Mouse (Mus musculus) midbrain, embryonic 14.5 days (tissue): Measurements from ENCODE around the gene Casc1. TPM values are rescaled to one million over a fixed set of nuclear protein-coding genes. Genes with fewer than 3 reads are reported as not detected.
A peak's percentile ranks its signal among the peaks of the same experiment; 100 is the strongest.

Experiments
- ATAC-seq: fragments of 200-750 bp; cut with Nextera tagmentation; 2 replicates; pipeline ENCODE4 v1.8.0; 2017; ENCODE audit warnings: moderate number of reproducible peaks, moderate library complexity; ENCODE audit not compliant: low FRiP score, low TSS enrichment
- DNase-seq: peaks from one replicate; pipeline ENCODE4 v3.0.0-alpha.2; 2015
- H3K27ac ChIP-seq: fragments of 300-500 bp; sonication (generic); replicated peaks from 2 replicates; pipeline ENCODE4 v1.5.1; 2014; ENCODE audit warnings: mild to moderate bottlenecking, low read depth, low read length, moderate library complexity
- H3K27me3 ChIP-seq: fragments of 300-500 bp; sonication (generic); 2 replicates; pipeline ENCODE4 v1.6.1; 2014; ENCODE audit warnings: low read length, control low read depth, mixed read lengths; ENCODE audit not compliant: control insufficient read depth, insufficient read depth
- H3K36me3 ChIP-seq: fragments of 300-500 bp; sonication (generic); 2 replicates; pipeline ENCODE4 v1.6.1; 2014; ENCODE audit warnings: low read length, control low read depth; ENCODE audit not compliant: control insufficient read depth, insufficient read depth
- H3K4me1 ChIP-seq: fragments of 300-500 bp; sonication (generic); 2 replicates; pipeline ENCODE4 v1.6.1; 2014; ENCODE audit warnings: mild to moderate bottlenecking, antibody characterized with exemption, low read length, control low read depth; ENCODE audit not compliant: control insufficient read depth, insufficient read depth
- H3K4me2 ChIP-seq: fragments of 300-500 bp; sonication (generic); 2 replicates; pipeline ENCODE4 v1.6.1; 2014; ENCODE audit warnings: mild to moderate bottlenecking, low read length, moderate library complexity
- H3K4me3 ChIP-seq: fragments of 300-500 bp; sonication (generic); replicated peaks from 2 replicates; pipeline ENCODE4 v1.5.1; 2014; ENCODE audit warnings: low read depth, low read length
- H3K9ac ChIP-seq: fragments of 300-500 bp; sonication (generic); replicated peaks from 2 replicates; pipeline ENCODE4 v1.6.1; 2014; ENCODE audit warnings: mild to moderate bottlenecking, low read length, moderate library complexity
- H3K9me3 ChIP-seq: fragments of 300-500 bp; sonication (generic); 2 replicates; pipeline ENCODE4 v1.6.1; 2016; ENCODE audit warnings: low read length, control low read depth, mixed read lengths; ENCODE audit not compliant: control insufficient read depth
- WGBS: fragments of 180-500 bp; shearing (Covaris S2); extraction: QIAGEN DNeasy Blood & Tissue Kit; methylation state at CpG from one replicate; pipeline ENCODE4 v1.1.7; 2014; 5-methylcytosine and 5-hydroxymethylcytosine counted together
- polyA plus RNA-seq: library from polyadenylated mRNA; unstranded; fragments of >200 nt; fragmentation: Nextera tagmentation; extraction: Ambion mirVana; gene quantifications from 2 replicates; pipeline ENCODE4 v1.2.1, GENCODE M21; 2014

Casc1 gene
- 0.46 and 0.69 TPM in 2 replicates for polyA plus RNA-seq

GRCm38 (mm10) chr6:145210816-145211338 lies at the start of gene Casc1, which contains the start of gene Etfrf1:
Gene Casc1 (minus strand): TSS chr6:145211005.
Gene Etfrf1 (plus strand): TSS chr6:145211134.
- Histone ChIP-seq H3K9me3 (no peaks in the 10 kb centered on the region), H3K36me3 (0 out of 2 replicates have a peak, but pooled peaks cover 2% of the 10 kb centered on the region), H3K4me3 (peak within 1 kb of the TSS; percentile 76), H3K4me2 (peak within 1 kb of the TSS; percentile 53), H3K27ac (peak within 1 kb of the TSS; percentile 95), H3K9ac (peak within 1 kb of the TSS; percentile 86), H3K27me3 (no peaks in the 10 kb centered on the region), H3K4me1 (peaks cover 14% of the 10 kb centered on the region; the same call in 1 of the 2 replicates)
- DNase-seq, result peak; percentile 99
- peak; percentile 100 for ATAC-seq
- WGBS, result under 1% methylated on average over 36 of the region's 36 CpGs

- DNase-seq (no peak), ATAC-seq (no peak)
- H3K9ac ChIP-seq, result no peak overlapping the region
- H3K4me1 ChIP-seq, result no peaks in the 10 kb centered on the region; the same call in 1 of the 2 replicates
- WGBS, result 45% methylated on average over 2 of the region's 2 CpGs
- no peaks in the 10 kb centered on the region for H3K27me3 ChIP-seq
- no peak overlapping the region for H3K4me3 ChIP-seq
- no peak overlapping the region for H3K27ac ChIP-seq
- H3K4me2 ChIP-seq, result no peak overlapping the region
- no peaks in the 10 kb centered on the region for H3K9me3 ChIP-seq
- H3K36me3 ChIP-seq, result no peaks in the 10 kb centered on the region
Measured at GRCm38 (mm10) chr6:145256701-145257073, 45.9 kb upstream of the Casc1 start.

GRCm38 (mm10) chr6:145255952-145256700 lies 45.3 kb upstream of the Casc1 start:
- WGBS, result 84% methylated on average over 13 of the region's 13 CpGs
- no peak for ATAC-seq

GRCm38 (mm10) chr6:145250820-145251219 lies 40.0 kb upstream of the Casc1 start:
- peak overlapping the region; percentile 93 for H3K4me3 ChIP-seq
- DNase-seq (peak; percentile 41), ATAC-seq (peak; percentile 25; the same call in 1 of the 2 replicates)

More at GRCm38 (mm10) chr6:145255952-145256700, 45.3 kb upstream of the Casc1 start:
- H3K27ac ChIP-seq, result no peak overlapping the region
- no peak overlapping the region for H3K4me3 ChIP-seq
- H3K4me1 ChIP-seq, result no peaks in the 10 kb centered on the region; the same call in 1 of the 2 replicates
- no peak for DNase-seq
- H3K4me2 ChIP-seq, result no peak overlapping the region
- no peaks in the 10 kb centered on the region for H3K9me3 ChIP-seq
- H3K36me3 ChIP-seq, result no peaks in the 10 kb centered on the region
- H3K9ac ChIP-seq, result no peak overlapping the region
- no peaks in the 10 kb centered on the region for H3K27me3 ChIP-seq

GRCm38 (mm10) chr6:145250185-145250791 lies 39.5 kb upstream of the Casc1 start, which contains the start of gene Kras:
Gene Kras (minus strand): TSS chr6:145250239.
- H3K27ac ChIP-seq, result peak within 1 kb of the TSS; percentile 88
- peak within 1 kb of the TSS; percentile 93 for H3K4me3 ChIP-seq
- H3K36me3 ChIP-seq, result 0 out of 2 replicates have a peak, but pooled peaks cover 9% of the 10 kb centered on the region
- H3K4me2 ChIP-seq, result peak within 1 kb of the TSS; percentile 86
- H3K9me3 ChIP-seq, result no peaks in the 10 kb centered on the region
- peaks cover 8% of the 10 kb centered on the region for H3K4me1 ChIP-seq
- peak within 1 kb of the TSS; percentile 90 for H3K9ac ChIP-seq
- no peaks in the 10 kb centered on the region for H3K27me3 ChIP-seq
- ATAC-seq (peak; percentile 92), DNase-seq (peak; percentile 97)
- under 1% methylated on average over 45 of the region's 83 CpGs for WGBS

More at GRCm38 (mm10) chr6:145250820-145251219, 40.0 kb upstream of the Casc1 start:
- peak overlapping the region; percentile 88 for H3K27ac ChIP-seq
- no peaks in the 10 kb centered on the region for H3K27me3 ChIP-seq
- H3K4me2 ChIP-seq, result peak overlapping the region; percentile 86
- no peaks in the 10 kb centered on the region for H3K9me3 ChIP-seq
- H3K4me1 ChIP-seq, result peaks cover 8% of the 10 kb centered on the region
- WGBS, result 12% methylated on average over 16 of the region's 16 CpGs
- H3K36me3 ChIP-seq, result 0 out of 2 replicates have a peak, but pooled peaks cover 5% of the 10 kb centered on the region
- H3K9ac ChIP-seq, result peak overlapping the region; percentile 90

- peaks cover 8% of the 10 kb centered on the region for H3K4me1 ChIP-seq
- WGBS, result under 1% methylated on average over 115 of the region's 124 CpGs
- H3K9ac ChIP-seq, result peak overlapping the region; percentile 90
- peaks cover 12% of the 10 kb centered on the region; the same call in 1 of the 2 replicates for H3K36me3 ChIP-seq
- peak; percentile 68 for DNase-seq
- peak; percentile 66 for ATAC-seq
- H3K4me3 ChIP-seq, result peak overlapping the region; percentile 93
- peak overlapping the region; percentile 88 for H3K27ac ChIP-seq
- no peaks in the 10 kb centered on the region for H3K9me3 ChIP-seq
- H3K4me2 ChIP-seq, result peak overlapping the region; percentile 86
- H3K27me3 ChIP-seq, result no peaks in the 10 kb centered on the region
Measured at GRCm38 (mm10) chr6:145249291-145250184, 38.7 kb upstream of the Casc1 start.

- Histone ChIP-seq H3K9ac (no peak overlapping the region), H3K4me2 (peak overlapping the region; percentile 86), H3K27me3 (no peaks in the 10 kb centered on the region), H3K4me3 (peak overlapping the region; percentile 93), H3K9me3 (no peaks in the 10 kb centered on the region), H3K36me3 (peaks cover 24% of the 10 kb centered on the region), H3K27ac (no peak overlapping the region), H3K4me1 (peaks cover 8% of the 10 kb centered on the region)
- no peak for DNase-seq
- WGBS, result 66% methylated on average over 3 of the region's 3 CpGs
- no peak for ATAC-seq
Measured at GRCm38 (mm10) chr6:145247886-145248285, 37.1 kb upstream of the Casc1 start.

GRCm38 (mm10) chr6:145246841-145247240 lies 36.0 kb upstream of the Casc1 start:
- Histone ChIP-seq H3K9ac (no peak overlapping the region), H3K4me1 (peaks cover 8% of the 10 kb centered on the region), H3K36me3 (peaks cover 25% of the 10 kb centered on the region), H3K27ac (no peak overlapping the region), H3K9me3 (no peaks in the 10 kb centered on the region), H3K4me2 (no peak overlapping the region), H3K4me3 (no peak overlapping the region), H3K27me3 (no peaks in the 10 kb centered on the region)
- ATAC-seq (no peak), DNase-seq (no peak)
- 93% methylated on average over 5 of the region's 5 CpGs for WGBS
